25 mouse cellular contexts compared by ENCODE assay signal in the genomic region with DNA sequence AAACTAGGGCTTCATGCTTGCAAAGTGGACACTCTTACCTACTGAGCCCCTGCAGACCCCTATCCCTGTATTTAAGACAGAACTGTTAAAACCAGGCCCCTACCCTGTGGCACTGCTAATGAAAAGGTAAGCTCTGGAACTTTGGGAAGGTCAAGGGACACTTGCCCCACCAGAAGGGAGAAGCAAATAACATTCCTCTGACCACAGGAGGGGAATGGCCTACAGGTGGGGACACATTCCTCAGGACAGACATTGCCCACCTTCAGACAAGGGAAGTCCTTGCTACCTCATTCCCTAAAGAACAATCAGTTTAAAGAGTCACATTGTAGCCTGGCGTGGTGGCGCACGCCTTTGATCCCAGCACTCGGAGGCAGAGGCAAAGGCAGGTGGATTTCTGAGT. TPM values are rescaled to one million over a fixed set of nuclear protein-coding genes. Genes with fewer than 3 reads are reported as not detected.
DNase-seq lines count a peak whose midpoint lies in the region; ATAC-seq and TF ChIP-seq lines count a peak whose summit lies in the region.
"Had no signal": no experiment of that assay in that cellular context is flagged by ENCODE, and none has a peak within 500 bp of the region (broad histone marks: within the 10 kb centered on the region; RNA-seq: fewer than 3 reads in every experiment).

No protein-coding gene starts in this region.

- H3K4me2 ChIP-seq in intestine, postnatal 0 days (replicated peaks; ENCODE audit: low read depth), result no peak overlapping the region
- H3K4me2 ChIP-seq: embryonic facial prominence, embryonic 13.5 days; embryonic facial prominence, embryonic 15.5 days; forebrain, embryonic 12.5 days had no signal

- 93% methylated on average over 4 of the region's 4 CpGs for WGBS in intestine, postnatal 0 days

- no peak overlapping the region for H3K27ac ChIP-seq in ES-Bruce4 (ENCODE audit: insufficient read depth, low read length)
- H3K27ac ChIP-seq in intestine, postnatal 0 days (ENCODE audit: low read depth, low read length), result no peak overlapping the region
- H3K27ac ChIP-seq: embryonic facial prominence, embryonic 13.5 days; embryonic facial prominence, embryonic 15.5 days; forebrain, embryonic 10.5 days; forebrain, embryonic 12.5 days had no signal

- H3K4me1 ChIP-seq in E14TG2a.4 (replicated peaks; ENCODE audit: low read depth, low read length) (peaks cover 60% of the 10 kb centered on the region), ES-Bruce4 (ENCODE audit: control insufficient read depth, insufficient read depth, low read length) (peaks cover 5% of the 10 kb centered on the region)
- no peaks in the 10 kb centered on the region for H3K4me1 ChIP-seq in intestine, postnatal 0 days (replicated peaks; ENCODE audit: control insufficient read depth, insufficient read depth, low read length)
- H3K4me1 ChIP-seq: embryonic facial prominence, embryonic 15.5 days; forebrain, embryonic 10.5 days; forebrain, embryonic 12.5 days had no signal

- no peak overlapping the region for H3K9ac ChIP-seq in ES-Bruce4 (ENCODE audit: low read depth, poor library complexity, severe bottlenecking)
- H3K9ac ChIP-seq in intestine, postnatal 0 days (ENCODE audit: low read depth, low read length), result no peak overlapping the region
- H3K9ac ChIP-seq: embryonic facial prominence, embryonic 13.5 days; embryonic facial prominence, embryonic 15.5 days; forebrain, embryonic 12.5 days had no signal

- no peak for ATAC-seq in intestine, postnatal 0 days
- ATAC-seq: activated CD4-positive, CD25-positive, alpha-beta regulatory T cell, adult 4 months; forebrain, embryonic 14.5 days; forebrain, embryonic 16.5 days; Patski had no signal

- H3K4me3 ChIP-seq in E14TG2a.4 (replicated peaks; ENCODE audit: low read length), result 0 out of 2 replicates have a peak overlapping the region, but pooled peaks have one; percentile 4
- no peak overlapping the region for H3K4me3 ChIP-seq in ES-Bruce4 (ENCODE audit: low read depth, low read length)
- no peak overlapping the region for H3K4me3 ChIP-seq in intestine, postnatal 0 days (ENCODE audit: low read depth, low read length)
- H3K4me3 ChIP-seq: embryonic facial prominence, embryonic 13.5 days; embryonic facial prominence, embryonic 15.5 days; erythroblast, embryonic 14.5 days; forebrain, embryonic 10.5 days; forebrain, embryonic 12.5 days had no signal

- no peak for TF ChIP-seq POLR2A in ES-Bruce4 (IDR thresholded peaks at IDR 0.05; ENCODE audit: insufficient read depth, low read length)

- peaks cover 64% of the 10 kb centered on the region for H3K27me3 ChIP-seq in E14TG2a.4 (ENCODE audit: insufficient read depth, low read length)
- no peaks in the 10 kb centered on the region for H3K27me3 ChIP-seq in ES-Bruce4 (ENCODE audit: control insufficient read depth, insufficient read depth, low read length, poor library complexity, severe bottlenecking)
- H3K27me3 ChIP-seq in intestine, postnatal 0 days (replicated peaks; ENCODE audit: control insufficient read depth, insufficient read depth, low read length), result no peaks in the 10 kb centered on the region
- H3K27me3 ChIP-seq: embryonic facial prominence, embryonic 15.5 days had no signal

- 0 out of 2 replicates have a peak, but pooled peaks have one; percentile 50 for TF ChIP-seq EP300 in ES-Bruce4 (IDR thresholded peaks at IDR 0.05; ENCODE audit: insufficient read depth, low read depth, low read length)

- TF ChIP-seq CTCF in E14TG2a.4 (conservative IDR thresholded peaks at IDR 0.05; ENCODE audit: low read length) (no peak), ES-Bruce4 (IDR thresholded peaks at IDR 0.05; ENCODE audit: low read depth, low read length) (no peak)
- no peak for TF ChIP-seq CTCF in intestine, postnatal 0 days (IDR thresholded peaks at IDR 0.05; ENCODE audit: low read depth)

- H3K9me3 ChIP-seq in E14TG2a.4 (ENCODE audit: low read length), result no peaks in the 10 kb centered on the region
- H3K9me3 ChIP-seq in ES-Bruce4 (replicated peaks; ENCODE audit: control insufficient read depth, insufficient read depth, low read length, poor library complexity, severe bottlenecking), result no peaks in the 10 kb centered on the region
- H3K9me3 ChIP-seq in intestine, postnatal 0 days (ENCODE audit: control insufficient read depth), result no peaks in the 10 kb centered on the region
- H3K9me3 ChIP-seq: embryonic facial prominence, embryonic 13.5 days; embryonic facial prominence, embryonic 15.5 days; forebrain, embryonic 10.5 days; forebrain, embryonic 12.5 days had no signal

- no peaks in the 10 kb centered on the region for H3K36me3 ChIP-seq in E14TG2a.4 (ENCODE audit: insufficient read depth, low read length)
- H3K36me3 ChIP-seq in ES-Bruce4 (ENCODE audit: control insufficient read depth, insufficient read depth, low read length, poor library complexity, severe bottlenecking), result no peaks in the 10 kb centered on the region
- H3K36me3 ChIP-seq in intestine, postnatal 0 days (ENCODE audit: control insufficient read depth, insufficient read depth), result no peaks in the 10 kb centered on the region
- H3K36me3 ChIP-seq: embryonic facial prominence, embryonic 13.5 days; embryonic facial prominence, embryonic 15.5 days; forebrain, embryonic 10.5 days; forebrain, embryonic 12.5 days; G1E had no signal

- peak; percentile 51 for DNase-seq in R1 (ENCODE audit: low read depth, low spot score)
- no peak for DNase-seq in thymus, postnatal 14 days
- DNase-seq in frontal cortex, postnatal 36 days (ENCODE audit: low spot score in 2 of 2), result no peak
- DNase-seq: adrenal gland, postnatal 10 days; adrenal gland, postnatal 25 days; cerebellum, adult 11 months; cerebellum, adult 18-20 months; cerebellum, adult 8-10 months; cerebellum, adult 9-11 months; cerebellum, postnatal 14 days; cerebellum, postnatal 36 days; embryo, embryonic 11 days had no signal

RNA-seq across cellular contexts. Expression of gene Gcsh, which starts 24.6 kb away (rescaled TPM):
- 141 and 150 TPM in 2 replicates for polyA plus RNA-seq in ES-Bruce4 (2011; ENCODE audit: insufficient read depth, insufficient read length, low read depth, missing spikeins)
- polyA plus RNA-seq in intestine, postnatal 0 days (2015; fragmentation: Nextera tagmentation; extraction: Ambion mirVana), result 91.8 and 93.7 TPM in 2 replicates

RNA-seq across cellular contexts. Expression of gene 1700030J22Rik, which starts 39.1 kb away (rescaled TPM):
- 2.6 and 4.8 TPM in 2 replicates for polyA plus RNA-seq in ES-Bruce4 (2011; ENCODE audit: insufficient read depth, insufficient read length, low read depth, missing spikeins)
- polyA plus RNA-seq in intestine, postnatal 0 days (2015; fragmentation: Nextera tagmentation; extraction: Ambion mirVana), result 0.34 and 0.46 TPM in 2 replicates
- polyA plus RNA-seq: activated CD4-positive, CD25-positive, alpha-beta regulatory T cell, adult 4 months had no signal
